Mouse (Mus musculus) urinary bladder, postnatal 4 days (tissue): ENCODE measurements around the gene Tmprss12.
"Not testable (repeated sequence)": the region's sequence is repeated elsewhere in the genome, so short reads cannot be mapped to it uniquely, and the experiment has no call there.

Experiments
- DNase-seq, 2 experiments: peaks; one replicate each; pipeline ENCODE4 v3.0.0; 2021 to 2022; ENCODE audit warnings: low spot score in 2 of 2

The Tmprss12 gene

DNA sequence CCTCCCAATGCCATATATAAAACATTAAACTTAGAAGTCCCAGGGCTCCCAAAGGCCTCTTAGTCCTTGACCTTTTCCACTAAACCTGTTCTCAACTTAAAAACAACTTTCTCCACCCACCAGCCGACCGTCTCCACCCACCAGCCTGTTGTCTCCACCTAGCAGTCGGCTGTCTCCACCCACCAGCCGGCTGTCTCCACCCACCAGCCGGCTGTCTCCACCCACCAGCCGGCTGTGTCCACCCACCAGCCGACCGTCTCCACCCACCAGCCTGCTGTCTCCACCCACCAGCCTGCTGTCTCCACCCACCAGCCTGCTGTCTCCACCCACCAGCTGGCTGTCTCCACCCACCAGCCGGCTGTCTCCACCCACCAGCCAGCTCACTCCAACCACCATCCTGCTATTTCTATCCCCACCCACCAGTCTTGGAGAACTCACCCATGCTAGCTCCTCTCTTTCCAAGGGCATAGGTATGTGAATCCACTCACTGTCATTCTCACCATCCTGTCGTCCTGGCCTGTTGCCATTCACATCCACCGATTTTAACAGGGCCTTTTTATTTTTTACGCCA lies 43.5 kb downstream of the Tmprss12 start:
- DNase-seq: no peak

DNA sequence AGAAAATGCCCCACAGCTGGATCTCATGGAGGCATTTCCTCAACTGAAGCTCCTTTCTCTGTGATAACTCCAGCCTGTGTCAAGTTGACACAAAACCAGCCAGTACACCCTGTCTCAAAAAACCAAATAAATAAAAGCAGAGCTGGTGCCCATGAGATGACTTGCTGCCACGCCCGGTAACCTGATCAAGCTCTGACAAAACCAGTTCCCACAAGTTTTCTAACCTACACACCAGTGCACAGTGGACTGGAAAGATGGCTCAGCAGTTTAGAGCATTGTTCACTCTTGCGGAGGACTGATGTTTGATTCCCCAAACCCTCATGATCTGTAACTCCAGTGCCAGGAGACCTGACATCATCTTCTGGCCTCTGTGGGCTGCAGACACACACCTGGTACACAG lies 44.6 kb downstream of the Tmprss12 start:
- DNase-seq: no peak

DNA sequence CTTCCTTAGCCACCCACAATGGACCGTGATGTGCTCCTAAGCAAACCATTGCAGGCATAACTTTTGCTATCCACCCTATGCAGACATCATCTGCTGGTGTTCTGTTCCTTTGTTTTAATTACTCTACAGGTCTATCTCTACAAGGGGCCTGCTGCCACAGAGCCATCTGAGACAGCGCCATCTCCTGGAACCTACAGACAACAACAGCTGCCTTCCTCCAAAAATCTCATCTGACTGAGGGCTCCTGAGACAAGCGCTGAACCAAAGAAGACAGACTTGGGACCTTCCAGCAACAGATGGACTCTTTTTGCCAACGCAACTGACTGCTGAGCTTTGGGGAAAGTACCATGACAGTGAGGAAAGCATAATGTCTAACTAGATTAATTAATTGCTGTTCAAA lies 47.5 kb downstream of the Tmprss12 start:
- DNase-seq: not testable (repeated sequence)

DNA sequence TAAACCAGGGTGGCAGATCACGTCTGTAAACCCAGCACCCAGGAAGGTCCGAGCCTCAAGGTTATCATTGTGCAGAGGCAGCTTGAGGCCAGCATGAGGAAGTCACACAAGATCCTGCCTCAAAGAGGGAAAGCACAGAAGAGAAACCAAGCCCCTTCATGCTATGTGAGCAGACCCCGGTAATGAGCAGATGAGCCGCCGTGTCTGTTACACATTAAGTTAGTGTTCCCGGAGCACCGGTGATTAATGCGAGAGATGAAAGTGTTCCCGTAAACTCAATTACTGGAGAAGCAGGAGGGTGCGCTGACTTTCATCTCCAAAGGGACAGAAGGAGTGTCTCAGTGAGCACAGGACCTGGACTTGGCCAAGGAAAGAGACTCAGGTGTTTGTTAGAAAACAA lies 48.7 kb downstream of the Tmprss12 start:
- not testable (repeated sequence) for DNase-seq

DNA sequence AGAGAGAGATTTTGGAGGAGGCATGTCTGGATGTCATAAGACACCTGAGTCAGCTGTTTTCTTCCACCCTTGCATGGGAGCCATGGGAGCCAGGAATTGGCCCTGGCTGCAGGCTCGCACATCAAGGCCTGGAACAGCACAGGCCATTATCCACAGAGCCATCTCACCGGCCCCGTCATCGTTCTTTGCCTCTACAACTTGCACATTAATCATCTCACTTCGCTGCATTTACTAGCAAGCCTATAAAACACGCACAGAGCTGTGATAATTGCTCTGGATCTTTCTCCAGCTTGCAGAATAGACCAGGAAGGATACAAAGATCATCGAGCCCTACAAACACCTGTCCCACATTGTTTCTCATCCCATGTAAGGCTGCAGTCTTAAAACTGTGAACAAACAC lies 50.1 kb downstream of the Tmprss12 start:
- no peak for DNase-seq

DNA sequence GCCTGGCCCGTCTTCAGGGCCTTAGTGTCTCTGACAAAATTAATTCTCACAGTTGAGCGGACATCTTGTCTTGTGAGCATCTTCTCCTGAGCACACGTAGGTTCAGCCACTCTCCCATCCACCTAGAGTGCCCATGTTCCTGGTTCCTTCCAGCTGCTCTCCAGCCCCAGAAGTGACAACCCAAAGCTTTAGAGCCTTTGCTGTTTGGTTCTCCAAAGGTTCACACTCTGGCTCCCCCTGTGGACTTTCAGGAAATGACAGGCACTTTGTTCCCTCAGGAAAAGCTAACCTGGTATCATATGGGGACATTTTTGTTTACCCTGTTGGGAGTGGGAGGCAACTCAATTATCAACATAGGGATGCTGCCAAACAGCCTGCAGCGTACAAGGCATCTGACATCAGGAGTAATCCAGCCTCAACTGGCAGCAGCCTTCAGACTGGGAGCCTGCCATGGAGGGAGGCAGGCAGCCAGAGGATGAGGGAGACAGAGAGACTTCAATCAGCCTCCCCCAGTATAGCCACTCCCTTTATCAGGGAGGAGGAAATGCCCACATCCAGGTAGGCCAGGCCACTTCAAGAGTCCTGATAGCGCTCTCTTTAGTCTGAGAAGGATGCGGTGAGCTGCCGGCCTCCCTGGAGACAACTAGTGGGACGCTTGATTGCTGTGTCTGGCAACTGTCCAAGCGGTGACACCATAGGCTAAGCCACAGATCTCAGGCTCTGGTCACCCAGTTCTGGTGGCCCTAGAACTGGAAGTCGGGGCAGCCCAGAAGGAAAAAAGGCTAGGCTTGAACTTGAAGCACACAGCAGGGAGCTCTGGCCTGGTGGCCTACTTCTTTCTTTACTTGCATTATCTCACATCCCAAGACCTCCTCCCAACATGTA lies 51.7 kb downstream of the Tmprss12 start:
- not testable (repeated sequence) for DNase-seq

DNA sequence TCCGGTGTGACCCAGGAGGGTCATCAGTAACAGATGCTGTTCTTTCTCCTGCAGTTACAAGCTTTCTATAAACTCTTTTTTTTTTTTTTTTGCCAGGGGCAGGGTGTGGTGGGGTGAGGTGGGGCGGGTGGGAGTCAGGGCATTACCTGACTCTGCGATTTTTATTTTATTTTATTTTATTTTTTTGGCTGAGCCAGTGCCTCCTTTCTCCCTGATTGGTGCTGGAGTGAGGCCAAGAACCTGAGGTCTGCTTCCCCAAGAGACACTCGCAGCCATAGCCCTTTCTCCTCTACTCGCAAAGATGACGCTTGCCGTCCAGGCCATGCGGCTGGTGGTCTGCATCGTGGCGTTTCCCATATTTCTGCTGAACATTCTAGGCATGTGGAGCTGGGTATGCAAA lies 54.0 kb downstream of the Tmprss12 start, which contains the start of gene Mettl7a3:
Mettl7a3 (plus strand) TSS at position 301 of the 400 bp plus-strand sequence.
- DNase-seq: no peak

DNA sequence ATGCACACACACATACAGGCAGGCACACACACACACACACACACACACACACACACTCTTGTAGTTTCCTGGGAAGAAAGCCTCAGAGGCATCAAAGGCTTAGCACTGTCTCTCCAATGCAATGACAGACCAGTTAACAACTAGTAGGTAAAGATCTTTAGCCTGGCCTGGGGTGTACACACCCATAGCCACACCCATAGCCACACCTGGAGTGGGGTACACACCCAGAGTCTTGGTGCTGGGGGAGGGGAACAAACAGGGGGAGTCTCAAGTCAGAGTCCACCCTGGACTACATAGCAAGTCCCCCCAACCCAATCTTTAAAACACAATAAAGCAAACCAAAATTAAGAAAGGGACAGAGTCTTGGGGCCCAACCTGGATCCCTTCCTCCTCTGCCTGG lies 56.7 kb downstream of the Tmprss12 start:
- DNase-seq: not testable (repeated sequence)

DNA sequence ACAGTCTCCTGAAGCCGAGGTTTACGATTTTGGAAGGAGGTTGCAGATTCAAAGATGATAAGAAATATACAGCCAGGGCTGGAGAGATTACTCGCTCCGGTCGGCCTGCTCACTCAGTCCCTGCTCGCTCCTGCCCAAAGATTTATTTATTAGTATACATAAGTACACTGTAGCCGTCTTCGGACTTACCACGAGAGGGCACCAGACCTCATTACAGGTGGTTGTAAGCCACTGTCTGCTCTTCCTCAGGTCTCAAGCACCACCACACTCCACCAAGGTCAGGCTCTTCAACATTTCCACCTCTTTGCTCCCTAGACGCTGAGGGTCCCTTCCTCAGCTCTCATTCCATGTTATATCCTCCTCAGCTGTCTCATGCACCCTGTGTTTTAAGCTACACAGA lies 57.2 kb downstream of the Tmprss12 start:
- DNase-seq: not testable (repeated sequence)

DNA sequence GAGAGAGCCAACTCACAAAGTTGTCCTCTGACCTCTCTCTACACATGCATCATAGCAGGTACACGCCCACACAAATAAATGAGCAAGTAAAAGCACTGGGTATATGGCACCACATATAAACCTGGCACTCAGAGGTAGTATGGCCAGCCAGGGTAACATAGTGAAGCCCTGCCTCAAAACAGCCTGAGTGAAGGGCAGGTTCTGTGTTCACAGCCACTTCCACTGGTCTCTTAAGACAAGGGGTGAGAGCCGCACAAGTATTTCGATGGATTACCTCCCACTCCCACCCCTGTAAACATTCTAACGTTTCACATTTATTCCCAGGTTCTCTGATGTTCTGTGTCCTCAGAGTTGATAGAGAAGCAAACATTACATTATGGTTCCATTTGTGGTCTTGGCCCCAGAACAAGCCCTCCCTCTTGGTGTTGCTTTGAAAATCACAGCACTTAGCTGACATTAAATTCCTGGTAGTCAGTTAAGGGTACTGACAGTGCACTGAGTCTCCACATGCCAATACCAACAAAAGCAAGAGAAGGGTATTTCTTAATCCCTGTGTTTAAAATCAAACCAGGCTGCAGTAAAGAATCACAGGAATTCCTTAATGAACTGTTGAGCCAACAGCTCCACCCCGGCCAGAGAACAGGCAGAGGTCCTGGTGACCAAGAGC lies 60.8 kb downstream of the Tmprss12 start:
- DNase-seq: not testable (repeated sequence)
